Mouse (Mus musculus) urinary bladder, adult 18-20 months (tissue): ENCODE data around the gene Sf1.

Experiments used
- DNase-seq, 2 experiments: peaks; one replicate each; pipeline ENCODE4 v3.0.0; 2022; ENCODE audit warnings: low spot score in 2 of 2, mixed read lengths in 2 of 2

Gene Sf1

DNA sequence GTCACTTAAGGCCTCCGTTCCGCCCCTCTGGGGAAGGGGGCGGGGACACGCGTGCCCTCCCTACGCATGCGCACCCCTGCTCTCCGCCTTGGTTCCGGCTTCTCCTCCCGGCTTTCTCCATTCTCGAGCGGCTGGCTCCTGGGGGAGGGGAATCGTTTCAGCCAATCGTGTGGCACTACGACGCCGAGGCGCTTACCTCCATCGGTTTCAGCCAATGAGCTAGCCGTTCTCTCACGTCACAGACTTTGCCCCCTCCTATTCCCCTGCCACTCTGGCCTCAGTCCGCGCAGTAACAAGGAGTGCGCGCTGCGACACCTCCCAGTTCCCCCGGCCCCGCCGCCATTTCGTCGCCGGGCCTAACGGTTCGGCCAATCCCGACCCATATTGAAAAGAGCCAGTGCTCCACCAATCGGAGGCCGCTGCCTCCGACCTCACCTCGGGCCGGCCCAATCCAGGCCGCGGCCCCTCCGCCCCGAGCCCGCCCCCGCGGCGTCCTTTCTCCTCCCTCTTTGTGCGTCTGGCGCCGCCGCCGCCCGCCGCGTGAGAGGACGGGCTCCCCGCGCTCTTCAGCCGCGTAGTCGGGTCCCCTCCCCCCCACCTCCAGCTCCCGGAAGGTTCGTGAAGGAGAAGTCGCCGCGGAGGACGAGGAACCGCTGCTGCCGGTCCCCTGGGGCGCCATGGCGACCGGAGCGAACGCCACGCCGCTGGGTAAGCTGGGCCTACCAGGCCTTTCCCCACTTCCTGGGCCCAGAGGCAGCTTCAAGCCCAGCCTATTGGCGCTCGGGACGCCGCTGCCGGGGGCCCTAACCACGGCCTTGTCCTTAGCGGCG lies at the start of gene Sf1:
Gene Sf1 (plus strand): TSS at position 280 of the 830 bp plus-strand sequence.
- DNase-seq: peak; percentile 98 to 100

DNA sequence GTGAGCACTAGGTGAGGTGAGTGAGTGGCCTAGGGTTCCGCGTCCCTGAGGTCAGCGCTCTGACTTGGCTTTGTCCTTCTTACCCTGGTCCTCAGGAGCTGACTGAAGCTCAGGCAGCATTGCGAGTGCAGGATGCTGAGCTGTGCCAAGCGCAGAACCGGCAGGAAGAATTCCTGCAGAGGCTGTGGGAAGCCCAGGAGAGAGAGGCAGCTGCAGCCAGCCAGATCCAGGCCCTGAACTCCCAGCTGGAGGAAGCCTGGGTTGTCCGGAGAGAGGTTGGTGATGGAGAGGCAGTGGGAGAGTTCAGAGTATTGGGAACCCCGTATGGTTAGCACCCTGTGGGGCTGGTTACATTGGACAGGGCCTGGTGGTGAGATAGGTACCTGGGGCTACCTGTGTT lies 49.7 kb upstream of the Sf1 start:
- DNase-seq: no peak

DNA sequence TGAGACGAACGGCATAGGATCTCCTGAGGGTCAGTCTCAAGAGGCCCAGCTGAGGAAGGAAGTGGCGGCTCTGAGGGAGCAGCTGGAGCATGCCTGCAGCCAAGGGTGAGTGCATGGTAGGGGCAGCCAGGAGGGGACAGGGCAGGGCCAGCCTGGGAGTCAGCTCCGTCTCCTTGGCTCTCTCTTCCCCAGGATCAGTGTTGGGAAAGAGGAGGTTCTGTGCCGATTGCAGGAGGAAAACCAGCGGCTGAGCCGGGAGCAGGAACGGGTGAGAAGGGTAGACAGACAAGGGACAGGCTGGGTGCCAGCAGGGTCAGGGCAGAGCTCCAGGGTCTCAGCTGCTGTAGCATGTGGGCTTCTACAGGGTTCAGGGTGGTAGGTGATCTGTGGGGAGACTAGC lies 49.0 kb upstream of the Sf1 start:
- no peak for DNase-seq

DNA sequence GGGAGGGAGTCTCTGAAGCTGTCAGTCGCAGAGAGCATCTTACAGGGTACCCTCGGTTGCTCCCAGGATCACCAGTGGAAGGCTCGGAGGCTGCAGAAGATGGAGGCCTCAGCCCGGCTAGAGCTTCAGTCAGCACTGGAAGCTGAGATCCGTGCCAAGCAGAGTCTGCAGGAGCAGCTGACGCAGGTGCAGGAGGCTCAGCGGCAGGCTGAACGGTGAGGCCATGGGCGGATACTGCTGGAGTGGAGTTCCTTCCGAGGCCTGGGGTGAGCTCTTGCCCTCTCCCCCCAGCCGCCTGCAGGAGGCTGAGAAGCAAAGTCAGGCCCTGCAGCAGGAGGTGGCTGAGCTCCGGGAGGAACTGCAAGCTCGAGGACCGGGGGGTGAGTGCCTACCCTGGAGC lies 47.9 kb upstream of the Sf1 start:
- no peak for DNase-seq

DNA sequence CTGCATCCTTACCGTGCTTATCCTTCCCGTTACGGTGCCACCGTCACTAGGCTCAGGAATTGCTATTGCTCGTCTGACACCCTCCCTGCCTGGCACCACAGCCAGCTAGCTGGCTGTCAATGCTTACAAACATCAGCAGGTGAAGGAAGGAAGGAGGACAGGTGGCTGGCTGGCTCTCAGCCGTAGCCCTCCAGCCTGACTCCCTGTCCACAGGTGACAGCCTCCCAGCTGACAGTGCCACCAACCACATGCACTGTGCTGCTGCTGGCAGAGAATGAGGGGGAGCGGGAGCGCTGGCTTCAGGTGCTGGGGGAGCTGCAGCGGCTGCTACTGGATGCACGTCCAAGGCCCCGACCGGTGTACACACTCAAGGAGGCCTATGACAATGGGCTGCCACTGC lies 45.3 kb upstream of the Sf1 start:
- no peak for DNase-seq

DNA sequence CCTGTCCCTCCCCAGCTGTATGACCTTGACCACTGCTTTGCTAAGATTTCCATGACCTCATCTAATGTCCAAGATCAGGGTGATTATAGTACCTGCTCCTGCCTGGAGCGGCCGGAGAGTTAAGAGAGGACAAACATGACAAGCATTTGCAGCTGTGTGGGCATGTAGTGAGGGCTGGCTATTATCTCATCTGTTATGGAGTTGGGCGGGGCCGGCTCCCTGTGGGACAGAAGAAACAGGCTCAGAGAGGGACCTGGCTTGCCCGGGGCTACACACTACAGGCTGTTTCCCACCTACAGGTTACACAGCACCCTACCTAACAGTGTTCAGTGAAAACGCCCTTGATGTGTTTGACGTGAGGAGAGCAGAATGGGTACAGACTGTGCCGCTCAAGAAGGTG lies 42.1 kb upstream of the Sf1 start:
- peak in 1 of 2 experiments; percentile 55 for DNase-seq

DNA sequence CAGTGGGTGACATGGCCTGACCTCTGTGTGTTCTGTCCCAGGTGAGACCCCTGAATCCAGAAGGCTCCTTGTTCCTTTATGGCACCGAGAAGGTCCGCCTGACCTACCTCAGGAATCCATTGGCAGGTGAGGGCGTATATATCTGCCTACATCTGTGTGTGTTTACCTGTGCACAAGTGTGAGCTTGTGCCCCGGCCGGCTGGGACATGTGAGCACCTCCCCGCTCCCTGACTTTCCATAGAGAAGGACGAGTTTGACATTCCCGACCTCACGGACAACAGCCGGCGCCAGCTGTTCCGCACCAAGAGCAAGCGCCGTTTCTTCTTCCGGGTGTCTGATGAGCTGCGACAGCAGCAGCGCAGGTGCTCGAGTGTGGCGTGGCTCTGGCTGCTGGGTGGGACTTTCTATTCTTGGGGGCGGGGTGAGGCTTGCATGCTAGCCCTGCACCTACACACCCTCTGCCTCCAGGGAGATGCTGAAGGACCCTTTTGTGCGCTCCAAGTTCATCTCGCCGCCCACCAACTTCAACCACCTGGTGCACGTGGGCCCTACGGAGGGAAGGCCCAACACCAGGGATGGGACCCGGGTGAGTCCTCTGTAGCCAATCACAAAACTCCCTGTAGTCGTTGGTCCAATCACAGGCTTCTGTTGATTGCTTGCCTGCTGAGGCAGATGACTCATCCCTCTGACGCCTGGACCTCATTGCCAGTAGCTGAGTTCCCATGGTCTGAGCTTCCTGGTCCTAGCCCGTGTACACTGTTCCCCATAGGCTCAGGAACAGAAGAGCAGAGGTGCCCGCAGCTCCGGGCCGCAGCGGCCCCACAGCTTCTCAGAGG lies 41.5 kb upstream of the Sf1 start:
- peak; percentile 60 to 67 for DNase-seq

DNA sequence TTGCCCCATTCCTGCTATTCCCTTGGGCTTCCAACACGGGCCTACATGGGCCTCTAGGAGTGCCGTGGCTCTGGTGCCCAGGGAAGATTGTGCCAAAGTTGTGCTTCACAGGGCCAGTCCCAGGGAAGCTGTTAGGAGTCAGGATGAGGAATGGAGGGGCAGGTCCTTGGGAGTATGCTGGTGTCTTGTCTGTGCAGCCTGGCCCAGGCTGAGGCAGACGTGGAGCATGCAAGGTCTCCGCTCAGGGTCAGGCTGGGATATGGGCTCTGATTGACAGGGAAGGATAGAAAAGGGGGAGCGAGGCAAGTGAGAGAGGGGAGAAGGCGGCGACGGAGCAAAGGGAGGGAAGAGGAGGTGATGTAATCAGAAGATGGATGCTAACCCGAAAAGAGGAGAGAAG lies 38.7 kb upstream of the Sf1 start:
- no peak for DNase-seq

DNA sequence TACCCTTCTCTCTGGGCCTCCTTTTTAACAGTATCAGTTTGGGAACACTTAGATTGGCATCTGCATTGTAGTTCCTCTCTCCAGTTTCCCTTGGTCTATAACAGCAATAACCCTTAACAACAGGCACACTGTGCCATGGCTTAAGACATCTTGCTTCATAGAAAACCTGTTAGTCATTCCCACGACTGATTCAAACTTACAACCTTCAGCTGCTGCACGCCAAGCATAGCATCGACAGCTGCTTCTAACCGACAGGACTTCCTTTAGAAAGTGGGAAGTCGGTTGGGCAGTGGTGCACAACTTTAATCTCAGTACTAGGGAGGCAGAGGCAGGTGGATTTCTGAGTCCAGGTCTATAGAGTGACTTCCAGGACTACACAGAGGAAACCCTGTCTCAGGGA lies 32.3 kb upstream of the Sf1 start:
- DNase-seq: no peak

DNA sequence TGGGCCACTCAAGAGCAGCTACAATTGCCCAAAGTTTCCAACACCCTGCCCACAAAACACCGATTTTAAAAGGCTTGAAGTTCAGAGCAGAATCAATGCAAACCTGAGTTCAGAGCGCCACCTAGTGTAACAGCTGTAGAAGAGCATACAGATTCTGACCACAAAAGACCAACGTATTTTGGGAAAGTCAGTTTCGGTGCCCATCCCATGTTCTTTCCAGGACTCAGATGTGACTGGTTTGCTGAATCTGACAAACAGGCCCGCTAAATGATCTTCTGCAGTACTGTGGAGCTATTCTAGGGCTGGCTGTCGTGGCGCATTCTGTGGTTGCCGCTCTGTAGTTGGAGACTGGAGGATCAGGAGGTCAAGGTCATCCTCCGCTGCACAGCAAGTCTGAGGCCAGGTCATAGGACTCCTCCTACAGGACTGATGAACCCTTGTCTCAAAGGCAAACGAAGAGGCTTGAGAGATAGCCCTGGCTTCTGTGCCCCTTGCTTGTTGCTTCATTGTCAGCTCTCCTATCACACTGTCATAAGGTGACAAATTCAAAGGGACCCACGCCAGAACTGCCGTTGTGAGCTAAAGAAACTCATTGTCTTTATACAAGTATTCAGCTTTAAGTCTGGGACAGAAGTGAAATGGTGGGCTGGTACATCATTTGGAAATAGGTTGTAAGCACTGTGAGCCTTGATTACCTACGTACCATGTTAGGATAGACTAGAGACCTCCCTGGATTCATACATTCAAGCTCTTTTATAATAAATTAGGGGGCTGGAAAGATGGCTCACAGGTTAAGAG lies 31.6 kb upstream of the Sf1 start:
- peak; percentile 45 to 46 for DNase-seq

DNA sequence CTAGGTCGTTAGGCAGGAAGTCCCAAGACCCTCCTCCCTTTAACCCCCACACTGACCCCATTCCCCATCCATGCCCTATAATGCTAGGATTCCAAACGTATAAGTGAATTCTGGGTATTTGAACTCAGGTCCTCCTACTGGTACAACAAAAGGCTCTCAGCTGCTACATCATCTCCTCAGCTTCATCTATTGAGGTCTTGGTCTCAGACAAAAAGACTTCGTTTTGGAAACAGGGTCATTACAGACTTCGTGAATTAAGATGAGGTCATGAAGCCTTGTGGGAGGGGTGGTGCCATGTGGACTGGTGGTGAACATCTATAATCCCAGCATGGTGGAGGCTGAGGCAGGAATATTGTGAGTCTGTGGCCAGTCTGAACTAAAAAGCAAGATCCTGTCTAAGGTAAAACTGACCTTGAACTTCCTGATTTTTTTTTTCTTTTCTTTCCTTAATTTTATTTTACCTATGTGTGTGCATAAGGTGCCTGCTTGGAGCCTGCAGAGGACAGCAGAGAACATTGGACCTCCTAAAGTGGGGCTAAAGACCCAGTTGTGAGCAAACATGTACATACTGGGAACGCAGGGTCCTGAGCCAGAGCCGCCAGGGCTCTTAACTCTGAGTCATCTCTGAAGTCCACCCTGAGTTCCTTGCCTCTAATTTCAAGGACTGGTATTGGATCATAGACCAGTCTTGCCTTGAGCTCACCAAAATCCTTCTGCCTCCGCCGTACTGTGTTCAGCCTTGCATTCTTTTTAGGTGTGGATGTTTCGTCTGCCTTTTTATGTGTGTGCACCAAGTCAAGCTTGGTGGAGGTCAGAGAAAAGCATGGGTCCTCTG lies 29.5 kb upstream of the Sf1 start:
- DNase-seq: no peak

DNA sequence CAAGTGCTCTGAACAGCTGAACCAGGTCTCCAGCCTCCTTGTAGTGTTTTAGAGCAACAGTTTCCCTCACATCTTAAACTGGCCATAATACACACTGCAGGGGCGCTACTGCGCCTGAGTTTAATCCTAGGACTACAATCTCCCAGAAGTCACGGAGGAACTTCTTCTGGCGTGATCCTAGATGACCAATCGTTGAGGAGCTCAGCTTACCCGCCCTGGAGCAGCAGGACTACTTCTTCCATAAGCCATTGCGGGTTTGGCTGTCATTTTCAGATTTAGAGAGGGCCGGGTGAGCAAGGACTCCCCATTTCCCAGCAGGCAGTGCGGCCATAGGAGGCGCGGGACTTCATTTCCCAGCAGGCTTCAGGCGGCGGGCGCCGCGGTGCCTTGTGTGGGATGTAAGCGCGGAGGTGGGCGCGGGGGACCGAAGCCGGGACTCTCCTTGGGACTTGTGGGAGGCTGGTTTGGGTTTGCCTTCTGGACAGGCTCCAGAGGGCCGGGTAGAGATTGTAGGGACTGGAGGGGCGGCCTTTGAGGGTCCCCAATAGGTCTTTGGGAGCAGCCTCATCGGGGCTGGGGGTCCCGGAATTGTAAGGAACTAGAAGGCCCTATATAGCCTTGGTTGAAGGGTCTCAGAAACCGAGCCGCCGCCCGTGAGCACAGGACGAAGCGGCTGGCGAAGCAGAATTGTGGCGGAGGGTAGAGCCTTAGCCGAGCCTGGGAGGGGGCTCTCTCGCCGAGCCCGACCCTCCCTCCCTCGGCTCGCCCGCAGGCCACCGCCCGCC lies 28.6 kb upstream of the Sf1 start, which contains the start of gene Men1:
Gene Men1 (plus strand): TSS at position 307 of the 785 bp plus-strand sequence.
- DNase-seq: peak; percentile 81 to 93

DNA sequence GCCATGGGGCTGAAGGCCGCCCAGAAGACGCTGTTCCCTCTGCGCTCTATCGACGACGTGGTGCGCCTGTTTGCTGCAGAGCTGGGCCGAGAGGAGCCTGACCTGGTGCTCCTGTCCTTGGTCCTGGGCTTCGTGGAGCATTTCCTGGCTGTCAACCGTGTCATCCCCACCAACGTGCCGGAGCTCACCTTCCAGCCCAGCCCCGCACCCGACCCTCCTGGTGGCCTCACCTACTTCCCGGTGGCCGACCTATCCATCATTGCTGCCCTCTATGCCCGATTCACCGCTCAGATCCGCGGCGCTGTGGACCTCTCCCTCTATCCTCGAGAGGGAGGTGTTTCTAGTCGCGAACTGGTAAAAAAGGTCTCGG lies 28.0 kb upstream of the Sf1 start:
- peak in 1 of 2 experiments; percentile 41 for DNase-seq

DNA sequence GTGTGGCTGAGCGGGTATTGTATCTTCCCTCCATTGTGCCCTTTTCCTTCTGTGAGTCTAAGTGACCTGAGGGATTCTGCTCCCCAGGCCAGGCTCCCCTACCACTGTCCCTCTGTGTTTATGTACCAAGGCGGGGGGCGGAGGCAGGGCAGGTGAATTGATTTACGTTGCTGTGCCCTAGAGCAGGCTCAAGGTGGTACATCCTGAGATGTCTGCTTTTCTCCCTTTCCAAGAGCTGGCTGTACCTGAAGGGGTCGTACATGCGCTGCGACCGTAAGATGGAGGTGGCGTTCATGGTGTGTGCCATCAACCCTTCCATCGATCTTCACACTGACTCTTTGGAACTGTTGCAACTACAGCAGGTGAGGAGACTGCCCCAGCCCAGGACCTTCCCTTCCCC lies 26.6 kb upstream of the Sf1 start:
- no peak for DNase-seq

DNA sequence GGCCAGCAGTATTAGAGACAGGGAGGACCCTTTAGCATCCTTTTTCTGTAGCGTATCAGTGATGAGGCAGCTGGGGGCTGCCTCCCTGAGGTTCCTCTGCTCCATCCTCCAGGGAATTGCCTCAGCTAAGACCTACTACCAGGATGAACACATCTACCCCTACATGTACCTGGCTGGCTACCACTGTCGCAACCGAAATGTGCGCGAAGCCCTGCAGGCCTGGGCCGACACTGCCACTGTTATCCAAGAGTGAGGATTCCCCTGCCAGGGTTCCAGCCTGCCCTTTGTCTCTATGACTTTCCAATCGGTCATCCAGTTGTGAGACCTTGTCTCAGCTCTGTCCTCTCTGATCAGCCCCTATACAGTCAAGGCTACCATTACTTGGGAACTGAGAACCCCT lies 25.3 kb upstream of the Sf1 start:
- no peak for DNase-seq

DNA sequence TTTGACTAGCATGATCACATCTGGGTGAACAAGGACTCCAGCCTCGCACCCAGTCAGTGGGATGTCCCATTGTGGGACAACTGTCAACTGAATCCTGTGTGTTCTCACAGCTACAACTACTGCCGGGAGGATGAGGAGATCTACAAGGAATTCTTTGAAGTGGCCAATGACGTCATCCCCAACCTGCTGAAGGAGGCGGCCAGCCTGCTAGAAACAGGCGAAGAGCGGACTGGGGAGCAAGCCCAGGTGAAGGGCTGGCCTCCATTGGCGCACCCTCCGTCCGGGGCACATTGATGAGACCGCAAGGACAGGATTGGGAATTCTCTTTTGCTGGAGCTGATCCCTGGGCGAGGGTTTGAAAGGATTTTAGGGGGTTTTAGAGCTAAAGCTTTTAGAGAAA lies 24.8 kb upstream of the Sf1 start:
- no peak for DNase-seq

DNA sequence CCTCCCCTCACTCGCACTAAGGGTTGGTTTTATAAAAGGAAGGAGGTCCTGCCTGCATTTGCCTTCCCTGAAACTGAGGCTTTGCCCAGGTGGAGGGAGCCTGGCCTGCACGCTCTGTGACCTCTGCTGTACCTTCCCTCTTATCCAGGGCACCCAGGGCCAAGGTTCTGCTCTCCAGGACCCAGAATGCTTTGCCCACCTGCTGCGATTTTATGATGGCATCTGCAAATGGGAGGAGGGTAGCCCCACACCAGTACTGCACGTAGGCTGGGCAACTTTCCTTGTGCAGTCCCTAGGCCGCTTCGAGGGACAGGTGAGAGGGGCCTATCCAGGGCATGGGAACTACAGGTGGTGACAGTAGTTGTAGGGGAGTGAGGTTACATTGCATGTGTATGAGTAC lies 24.3 kb upstream of the Sf1 start:
- DNase-seq: no peak

DNA sequence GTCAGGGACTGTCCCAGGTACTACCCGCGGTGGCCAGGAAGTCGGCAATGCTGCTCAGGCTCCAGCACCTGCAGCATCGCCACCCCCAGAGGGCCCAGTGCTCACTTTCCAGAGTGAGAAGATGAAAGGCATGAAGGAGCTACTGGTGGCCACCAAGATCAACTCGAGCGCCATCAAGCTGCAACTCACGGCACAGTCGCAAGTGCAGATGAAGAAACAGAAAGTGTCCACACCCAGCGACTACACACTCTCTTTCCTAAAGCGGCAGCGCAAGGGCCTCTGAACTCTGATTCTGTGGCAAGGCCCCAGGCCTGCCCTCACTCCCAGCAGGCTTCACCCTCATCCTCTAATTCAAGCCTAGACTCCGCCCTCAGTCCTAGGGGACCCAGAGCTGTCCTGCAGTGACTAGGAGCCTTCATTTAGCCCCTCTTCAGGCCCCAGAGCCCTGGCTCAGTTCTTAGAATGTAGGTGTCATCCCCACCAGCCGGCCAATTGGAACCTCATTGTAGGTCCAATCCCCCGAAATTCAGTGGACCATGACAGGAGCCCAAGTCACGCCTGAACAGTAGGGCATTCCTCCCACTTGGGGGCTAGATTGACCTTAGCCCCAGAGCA lies 23.5 kb upstream of the Sf1 start:
- no peak for DNase-seq

DNA sequence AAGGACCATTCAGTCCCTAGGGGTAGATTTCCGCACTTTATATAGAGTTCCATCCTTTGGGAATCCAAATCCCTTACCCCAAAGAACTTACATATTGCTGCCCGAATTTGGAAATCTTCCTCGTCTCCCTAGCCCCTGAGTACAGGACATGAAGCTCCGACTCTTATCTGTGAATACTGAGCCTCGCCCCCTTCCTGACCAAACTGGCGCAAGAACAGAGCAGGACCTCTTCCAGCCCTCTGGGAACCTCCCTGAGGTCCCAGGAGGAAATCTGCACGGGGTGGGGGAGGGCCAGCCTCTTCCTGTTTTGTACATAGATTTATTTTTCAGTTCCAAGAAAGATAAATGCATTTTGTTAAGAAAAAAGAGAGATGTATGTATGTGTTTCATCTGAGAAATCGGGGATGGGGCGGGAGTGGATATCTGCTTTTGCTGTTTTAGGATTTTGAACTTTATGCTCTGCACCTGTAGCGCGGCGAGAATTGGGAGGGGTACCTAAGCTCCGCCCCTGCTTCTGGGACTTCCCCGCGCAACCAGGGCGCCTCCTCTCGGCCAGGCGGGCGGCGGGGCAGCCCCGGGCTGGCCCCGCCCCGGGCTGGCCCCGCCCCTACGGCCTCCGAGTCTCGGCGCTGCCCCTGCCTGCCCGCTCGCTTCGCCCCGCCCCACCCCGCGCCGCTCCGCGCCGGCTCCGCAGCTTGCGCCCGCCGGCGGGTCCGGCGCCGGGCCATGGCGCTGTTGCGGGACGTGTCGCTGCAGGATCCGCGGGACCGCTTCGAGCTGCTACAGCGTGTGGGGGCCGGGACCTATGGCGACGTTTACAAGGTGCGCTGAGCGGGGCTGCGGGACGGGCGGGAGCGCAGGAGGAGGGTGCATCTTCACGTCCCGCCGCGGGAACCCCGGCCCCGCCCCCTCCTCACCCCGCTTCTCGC lies 22.7 kb upstream of the Sf1 start, which contains the start of gene Map4k2:
Gene Map4k2 (plus strand): TSS at position 612 of the 929 bp plus-strand sequence.
- DNase-seq: peak; percentile 78 to 80
